Mouse (Mus musculus) lung, adult 10 weeks (tissue): Measurements from ENCODE around the gene Cdr1. TPM values are rescaled to one million over a fixed set of nuclear protein-coding genes. Genes with fewer than 3 reads are reported as not detected.

Experiments
- polyA plus RNA-seq: library from polyadenylated mRNA; stranded (reverse); fragments of 350-450 nt; fragmentation: Illumina TruSeq; extraction: RNeasy Lipid Tissue Mini Kit (QIAGEN cat#74804); gene quantifications from one replicate; pipeline ENCODE4 v1.2.3, GENCODE M21; 2014; ENCODE audit warnings: low read depth, low replicate concordance; ENCODE audit not compliant: insufficient read depth

The Cdr1 gene
- not detected for polyA plus RNA-seq

GRCm38 (mm10) chrX:61185458-61185857 is at the start of gene Cdr1:
Cdr1 (minus strand) TSS chrX:61185558.

